Mouse (Mus musculus) heart, embryonic 14.5 days (tissue): ENCODE measurements around the gene Ddx18. TPM values are rescaled to one million over a fixed set of nuclear protein-coding genes. Genes with fewer than 3 reads are reported as not detected.

Experiments
- polyA plus RNA-seq: library from polyadenylated mRNA; unstranded; fragments of >200 nt; fragmentation: Nextera tagmentation; extraction: Ambion mirVana; gene quantifications from 2 replicates; pipeline ENCODE4 v1.2.1, GENCODE M21; 2014

Gene Ddx18
- polyA plus RNA-seq, 1 experiment from 2014 or later = 35.7 TPM

Other genes starting within 250 kb of the Ddx18 start
- gene Insig2, start 235.4 kb downstream of the Ddx18 start, polyA plus RNA-seq = 25.0 and 30.7 TPM in 2 replicates
- 6.4 and 8.2 TPM in 2 replicates for gene Ccdc93, start 136.9 kb downstream of the Ddx18 start, polyA plus RNA-seq
- 0.16 TPM in 1 of 2 replicates, not detected in the other for gene Htr5b, start 39.5 kb downstream of the Ddx18 start, polyA plus RNA-seq